Mouse (Mus musculus) gastrocnemius, postnatal 25 days (tissue): ENCODE data around the gene Adh7. TPM values are rescaled to one million over a fixed set of nuclear protein-coding genes. Genes with fewer than 3 reads are reported as not detected.

Source experiments
- DNase-seq: peaks from one replicate; pipeline ENCODE4 v3.0.0; 2022
- total RNA-seq, 2 experiments: library from RNA; stranded (reverse); gene quantifications; 1 replicate in 1 of 2; 2 replicates in 1 of 2; pipeline ENCODE4 v1.2.3; 2021

Gene Adh7
- total RNA-seq, 2 experiments from 2014 or later, result 0.23 to 1.5 TPM

DNA sequence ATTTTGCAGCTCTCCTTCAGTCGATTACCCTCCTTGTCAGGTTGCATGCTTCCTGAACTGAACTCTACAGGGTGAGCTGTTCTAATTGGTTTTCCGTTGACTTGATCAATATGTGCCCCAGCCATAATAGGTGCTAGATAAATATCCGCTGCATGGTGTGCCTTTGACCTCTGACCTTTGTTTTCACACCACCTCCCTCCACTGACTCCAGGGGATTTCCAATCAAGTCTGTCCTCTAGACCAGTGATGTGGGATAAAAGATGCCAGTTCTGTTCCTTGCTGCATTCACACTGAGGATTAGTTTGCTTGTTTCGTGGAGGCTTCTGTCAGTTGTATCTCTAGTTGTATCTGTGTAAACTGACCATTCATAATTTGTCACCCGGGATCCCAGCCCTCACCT is 36.6 kb downstream of the Adh7 start:
- no peak for DNase-seq

DNA sequence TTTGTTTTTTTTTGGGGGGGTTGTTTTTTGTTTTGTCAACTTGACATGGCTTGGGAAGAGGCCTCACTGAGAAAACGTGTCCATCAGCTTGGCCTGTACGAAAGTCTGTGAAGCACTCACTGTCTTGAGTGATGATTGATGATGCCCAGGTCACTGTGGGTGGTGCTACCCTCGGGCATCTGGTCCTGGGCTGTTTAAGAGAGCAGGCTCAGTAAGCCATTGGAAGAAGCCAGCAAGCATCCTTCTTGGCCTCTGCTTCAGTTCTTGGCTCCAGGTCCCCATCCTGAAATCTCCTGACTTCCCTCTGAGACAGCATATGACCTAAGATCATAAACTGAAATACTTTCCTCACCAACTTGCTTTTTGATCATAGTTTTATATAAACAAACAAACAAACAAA is 37.8 kb downstream of the Adh7 start:
- DNase-seq, result no peak

DNA sequence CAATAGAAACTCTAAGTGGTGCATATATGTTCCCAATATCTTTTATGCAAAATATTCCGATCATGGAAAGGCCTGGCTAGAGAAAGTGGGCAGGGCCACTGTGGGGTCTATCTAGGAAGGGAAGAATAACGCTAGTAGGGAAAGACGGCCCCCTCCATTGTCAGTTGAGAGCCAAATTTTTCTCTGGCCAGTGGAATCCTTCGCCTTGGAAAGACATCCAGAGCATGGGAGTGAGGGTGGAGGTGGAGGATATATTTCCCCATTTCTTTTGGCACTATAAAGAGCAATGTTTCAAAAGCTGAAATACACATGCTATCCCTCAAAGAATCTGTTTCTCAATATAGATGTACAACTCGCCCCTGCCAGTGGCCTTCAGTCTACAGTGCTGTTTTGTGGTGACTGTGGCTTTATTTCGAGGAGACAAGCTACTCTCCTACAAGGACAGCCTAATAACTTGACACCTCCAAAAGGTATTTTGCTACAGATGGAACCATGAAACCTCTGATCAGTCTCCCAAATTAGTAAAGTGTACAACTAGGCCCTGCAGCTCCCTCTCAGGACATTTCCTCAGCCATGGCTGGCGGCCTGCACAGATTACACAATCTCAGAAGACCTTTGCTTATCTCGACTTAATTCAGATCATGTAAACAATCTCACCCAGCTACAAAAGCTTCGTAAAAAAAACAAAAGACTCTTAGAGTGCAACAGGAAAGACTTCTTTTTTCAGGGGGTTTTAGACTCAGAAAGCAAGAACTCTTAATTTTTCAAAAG is 38.4 kb downstream of the Adh7 start:
- DNase-seq, result no peak

DNA sequence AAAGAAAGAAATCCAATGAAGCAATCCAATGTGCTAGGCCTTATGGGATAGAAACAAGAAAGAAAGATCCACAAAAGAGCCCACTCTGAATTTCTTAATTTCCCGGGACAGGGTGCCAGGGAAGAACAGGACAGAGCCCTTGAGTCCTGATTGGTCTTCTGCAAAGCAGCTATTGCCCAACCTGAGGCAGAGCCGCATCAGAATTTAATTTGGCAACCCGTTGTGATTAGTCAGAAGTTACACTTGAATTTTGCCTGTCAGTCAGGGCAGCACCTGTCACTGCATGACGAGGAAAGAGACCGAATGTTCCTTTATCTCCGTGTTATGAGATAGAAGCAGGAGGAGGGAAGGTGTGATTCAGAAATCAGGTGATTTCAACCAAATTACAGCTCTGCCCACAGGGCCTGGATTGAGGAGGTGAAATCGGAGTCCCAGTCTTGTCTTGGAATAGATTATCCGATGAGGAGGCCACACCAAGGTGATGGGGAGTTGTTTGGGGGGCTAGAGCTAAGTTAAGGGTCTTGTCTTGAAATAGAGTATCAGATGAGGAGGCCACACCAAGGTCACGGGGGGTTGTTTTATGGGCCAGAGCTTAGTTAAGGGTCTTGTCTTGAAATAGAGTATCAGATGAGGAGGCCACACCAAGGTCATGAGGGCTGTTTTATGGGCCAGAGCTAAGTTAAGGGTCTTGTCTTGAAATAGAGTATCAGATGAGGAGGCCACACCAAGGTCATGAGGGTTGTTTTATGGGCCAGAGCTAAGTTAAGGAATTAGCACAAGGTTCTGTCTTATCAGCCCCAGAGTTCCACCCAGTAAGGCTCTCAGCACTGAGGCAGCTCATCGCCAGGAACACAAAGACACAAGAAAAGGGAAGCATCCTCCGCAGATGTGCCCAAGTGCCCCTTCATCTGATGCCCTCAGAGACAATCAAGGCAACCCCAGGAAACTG is 43.4 kb downstream of the Adh7 start, which contains the start of gene Adh1:
Adh1 (plus strand) TSS at position 271 of the 949 bp plus-strand sequence.
- DNase-seq, result no peak

DNA sequence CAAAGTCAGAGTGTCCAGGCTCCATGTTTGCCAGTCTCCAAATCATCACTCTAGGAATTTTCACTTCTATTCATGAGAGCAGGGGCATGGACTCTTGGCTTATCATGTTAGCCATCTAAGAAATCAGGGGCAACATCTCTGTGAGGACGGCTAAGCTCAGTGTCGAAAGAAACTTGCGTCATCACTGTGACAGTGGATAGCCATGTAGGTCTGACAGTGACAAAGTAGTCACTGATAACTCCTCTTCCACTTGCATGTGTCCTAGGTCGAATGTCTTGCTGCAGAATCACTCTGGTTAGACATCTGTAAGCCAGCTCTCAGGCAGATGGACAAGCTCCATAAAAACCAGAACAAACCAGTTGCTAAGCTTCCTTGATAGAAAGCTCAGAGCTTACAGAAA is 45.0 kb downstream of the Adh7 start:
- no peak for DNase-seq

DNA sequence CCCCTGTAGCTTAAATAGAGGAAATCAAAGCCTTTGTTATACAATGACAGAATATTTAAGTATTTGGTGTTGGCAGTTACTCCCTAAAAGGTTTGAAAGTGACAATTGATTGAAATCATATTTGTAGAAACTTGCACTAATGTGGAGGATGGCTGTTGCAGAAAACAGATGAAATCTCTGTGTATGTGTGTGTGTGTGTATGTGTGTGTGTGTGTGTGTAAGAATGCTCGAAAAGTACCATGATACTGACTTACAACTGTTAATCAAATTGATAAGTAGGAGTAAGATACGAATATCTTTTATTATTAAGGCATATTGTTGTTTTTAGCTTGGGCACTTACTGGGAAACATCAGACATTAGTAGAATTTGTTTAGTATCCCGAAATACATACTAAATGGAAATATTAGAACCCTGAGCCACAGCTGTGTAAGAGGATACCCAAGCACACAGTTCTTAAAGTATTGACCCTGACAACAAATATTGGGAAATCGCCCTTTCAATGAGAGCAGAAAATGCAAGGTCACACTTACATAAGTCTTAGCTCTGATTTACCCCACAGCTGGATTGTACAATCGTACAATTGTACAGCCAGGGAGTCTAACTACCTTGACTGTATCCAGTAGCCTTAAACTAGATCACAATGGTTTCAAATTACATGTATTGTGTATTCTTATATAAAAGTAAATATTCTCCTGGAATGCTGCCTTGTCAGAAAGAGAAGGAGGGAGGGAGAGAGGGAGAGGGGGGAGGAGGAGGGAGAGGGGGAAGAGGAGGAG is 45.8 kb downstream of the Adh7 start:
- DNase-seq, result no peak

DNA sequence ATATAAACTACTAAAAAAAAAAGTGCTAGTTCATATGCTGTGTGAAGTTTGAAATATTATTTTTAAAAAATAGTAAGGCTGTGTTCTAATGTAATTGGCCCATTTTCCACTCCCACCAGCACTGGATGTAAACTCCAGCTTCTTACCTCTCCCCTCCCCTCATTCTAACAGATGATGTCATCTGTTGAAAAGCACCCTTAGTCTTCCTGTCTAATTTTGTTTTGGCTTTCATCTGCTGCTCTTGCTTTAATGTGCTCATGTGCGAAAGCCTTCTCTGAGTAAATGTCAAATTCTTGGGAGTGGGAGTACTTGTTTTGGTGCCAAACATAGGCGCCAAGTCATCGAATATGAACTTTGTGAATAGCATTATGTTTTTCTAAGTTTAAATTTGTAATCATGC is 47.1 kb downstream of the Adh7 start:
- no peak for DNase-seq

DNA sequence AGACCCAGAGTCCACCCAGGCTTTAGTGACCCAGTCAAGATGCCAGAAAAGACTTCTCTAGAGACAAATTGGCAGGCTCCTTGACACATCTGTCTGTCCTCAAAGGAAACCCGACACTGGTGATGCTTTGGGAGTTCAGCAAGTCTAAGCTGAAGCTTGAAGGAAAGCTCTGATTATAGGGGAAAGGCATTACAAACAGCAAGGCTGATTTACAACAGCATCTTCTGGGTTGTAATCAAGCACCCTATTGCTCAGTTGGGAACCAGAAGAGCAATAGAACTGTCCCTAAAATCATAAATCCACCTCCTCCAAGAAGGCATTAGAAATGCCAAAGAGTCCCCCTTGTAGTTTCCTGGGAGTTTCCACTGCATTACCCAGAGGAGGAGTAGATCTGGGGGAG is 52.9 kb downstream of the Adh7 start:
- DNase-seq, result peak; percentile 36

DNA sequence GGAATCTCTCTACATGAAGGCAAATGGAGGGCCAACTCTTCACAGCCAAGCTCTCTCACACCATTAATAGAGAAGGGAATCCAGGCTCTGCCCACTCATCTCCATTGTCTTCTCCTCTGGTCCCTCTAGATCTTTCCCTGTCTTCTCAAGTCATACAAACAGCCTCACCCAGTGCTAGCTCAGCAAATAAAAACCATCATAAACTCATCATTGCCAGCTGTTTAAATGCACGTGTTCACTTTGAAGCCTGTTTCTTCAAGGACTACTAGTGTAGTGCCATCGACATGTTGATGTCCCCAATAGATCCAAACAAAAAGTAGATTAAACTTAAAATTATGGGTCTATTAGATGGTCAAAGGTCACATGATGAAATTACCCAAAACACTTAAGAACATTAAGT is 53.7 kb downstream of the Adh7 start:
- no peak for DNase-seq

DNA sequence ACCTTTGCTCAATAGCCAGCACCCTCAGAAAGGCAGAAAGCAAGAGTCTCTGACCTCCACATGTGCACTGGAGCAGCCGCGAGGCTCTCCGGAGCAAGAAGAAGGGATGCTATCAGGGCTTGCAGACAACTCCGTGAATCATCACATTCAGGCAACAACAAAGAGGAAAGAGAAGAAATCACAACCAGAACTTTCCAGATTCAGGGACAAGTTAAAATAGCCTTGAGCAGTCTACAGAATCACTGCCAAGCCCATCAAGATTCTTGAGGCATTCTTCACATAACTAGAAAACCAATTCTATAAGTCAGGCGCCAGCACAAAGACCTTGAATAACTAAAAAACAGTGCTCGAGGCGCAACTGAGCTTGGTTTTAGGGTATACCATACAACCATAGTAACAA is 55.5 kb downstream of the Adh7 start:
- no peak for DNase-seq

DNA sequence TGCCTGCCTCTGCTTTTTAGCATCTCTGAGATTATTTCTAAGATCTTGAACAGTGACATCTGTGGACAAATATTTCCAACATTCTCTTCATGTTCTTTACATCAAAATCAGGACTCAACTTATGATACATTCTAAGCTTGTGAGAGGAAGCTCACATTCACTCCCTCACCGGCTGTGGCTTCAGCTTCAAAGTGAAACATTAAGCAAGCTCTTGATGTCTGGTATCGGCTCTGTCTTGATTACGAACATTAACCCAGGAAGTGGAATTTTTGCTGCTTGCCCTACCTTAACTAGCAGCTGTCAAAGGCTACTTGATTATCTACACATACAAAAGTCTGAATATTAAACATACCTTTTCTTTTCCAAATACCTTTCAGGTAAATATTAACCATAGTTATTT is 57.5 kb downstream of the Adh7 start:
- no peak for DNase-seq

DNA sequence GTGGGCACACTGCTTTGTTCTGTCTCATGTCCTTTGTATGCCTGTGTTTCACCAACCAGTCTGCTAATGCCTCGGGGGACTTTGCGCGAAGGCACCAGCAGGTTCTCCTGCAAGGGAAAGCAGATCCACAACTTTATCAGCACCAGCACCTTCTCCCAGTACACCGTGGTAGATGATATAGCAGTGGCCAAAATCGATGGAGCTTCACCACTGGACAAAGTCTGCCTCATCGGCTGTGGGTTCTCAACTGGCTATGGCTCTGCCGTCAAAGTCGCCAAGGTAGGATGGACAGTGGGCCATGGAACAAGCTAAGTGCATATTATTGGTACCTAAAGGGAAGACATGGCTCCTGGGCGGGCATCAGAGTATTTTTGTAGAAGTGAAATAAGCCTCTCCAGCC is 65.0 kb downstream of the Adh7 start:
- DNase-seq, result no peak

Other genes starting within 250 kb of the Adh7 start
- gene Dapp1, start 236.2 kb upstream of the Adh7 start, total RNA-seq, result 1 to 10 TPM in 1 of 2 experiments, under 1 TPM in 1; 0.84 to 1.3 TPM
- 100 to 1,000 TPM; 158 to 162 TPM for gene 1110002E22Rik, start 152.7 kb upstream of the Adh7 start, total RNA-seq
- gene Gm5105, start 150.4 kb upstream of the Adh7 start, total RNA-seq, result 1 to 10 TPM; 1.2 to 2.0 TPM
- 1 to 10 TPM; 1.5 to 1.8 TPM for gene Trmt10a, start 74.3 kb upstream of the Adh7 start, total RNA-seq
- 1 to 10 TPM; 1.8 TPM for gene Mttp, start 72.8 kb upstream of the Adh7 start, total RNA-seq
- not detected for gene 4930579F01Rik, start 23.9 kb upstream of the Adh7 start, total RNA-seq
- gene Adh1, start 43.2 kb downstream of the Adh7 start, total RNA-seq, result 10 to 100 TPM; 25.2 to 50.3 TPM
- gene Adh6a, start 95.5 kb downstream of the Adh7 start, total RNA-seq, result not detected
- gene Adh6b, start 124.0 kb downstream of the Adh7 start, total RNA-seq, result not detected
- not detected for gene Adh4, start 197.7 kb downstream of the Adh7 start, total RNA-seq
- 10 to 100 TPM; 55.9 to 57.2 TPM for gene Adh5, start 225.3 kb downstream of the Adh7 start, total RNA-seq